Mouse (Mus musculus) CH12.LX (cell line): ENCODE results near the gene Naa35. TPM values are rescaled to one million over a fixed set of nuclear protein-coding genes. Genes with fewer than 3 reads are reported as not detected.
A peak's percentile ranks its signal among the peaks of the same experiment; 100 is the strongest.

Experiments
- DNase-seq: peaks from one replicate; pipeline ENCODE4 v3.0.0-alpha.2; 2013; ENCODE audit errors: extremely low read depth
- H3K27ac ChIP-seq: 2 replicates; pipeline ENCODE4 v1.5.1; 2012; ENCODE audit warnings: low read depth, mild to moderate bottlenecking, control low read depth, moderate library complexity; ENCODE audit not compliant: insufficient read depth
- H3K27me3 ChIP-seq: replicated peaks from 2 replicates; pipeline ENCODE3; 2012; ENCODE audit warnings: inconsistent platforms
- H3K36me3 ChIP-seq, 2 experiments: replicated peaks in 1 of 2; 2 replicates each; pipeline versions ENCODE3 to v1.6.1; 2012; ENCODE audit warnings: inconsistent platforms in 1 of 2, low read length in 1 of 2, mild to moderate bottlenecking in 1 of 2, mixed read lengths in 1 of 2, moderate library complexity in 1 of 2; ENCODE audit not compliant: control insufficient read depth in 1 of 2, insufficient read depth in 1 of 2
- H3K4me1 ChIP-seq, 2 experiments: 2 replicates each; pipeline ENCODE4 v1.6.1; 2012; ENCODE audit warnings: inconsistent platforms in 1 of 2, moderate library complexity in 1 of 2; ENCODE audit not compliant: insufficient read depth in 2 of 2, control insufficient read depth in 1 of 2
- H3K4me2 ChIP-seq: 2 replicates; pipeline ENCODE4 v1.6.1; 2012; ENCODE audit warnings: low read depth, mild to moderate bottlenecking, control low read depth; ENCODE audit not compliant: poor library complexity, insufficient read depth, severe bottlenecking
- H3K4me3 ChIP-seq, 3 experiments: fragments of 150-350 bp in 1 of 3; sonication (generic) in 1 of 3; replicated peaks in 1 of 3; 2 replicates each; pipeline versions ENCODE3 to v1.5.1; 2011 to 2012; ENCODE audit warnings: low read depth in 2 of 3, low read length in 2 of 3, mild to moderate bottlenecking in 2 of 3, moderate library complexity in 2 of 3, control low read depth in 1 of 3, improper control_type of control experiment in 1 of 3, inconsistent platforms in 1 of 3, mixed read lengths in 1 of 3; ENCODE audit not compliant: poor library complexity in 1 of 3
- H3K79me2 ChIP-seq: replicated peaks from 2 replicates; pipeline ENCODE4 v1.6.1; 2012; ENCODE audit warnings: mild to moderate bottlenecking, moderate library complexity; ENCODE audit not compliant: control insufficient read depth, poor library complexity, insufficient read depth, severe bottlenecking; ENCODE audit errors: extremely low read depth
- H3K9ac ChIP-seq: 2 replicates; pipeline ENCODE4 v1.6.1; 2012; ENCODE audit warnings: low read depth, mild to moderate bottlenecking, control low read depth, moderate library complexity; ENCODE audit not compliant: insufficient read depth
- H3K9me3 ChIP-seq: replicated peaks from 2 replicates; pipeline ENCODE3; 2012; ENCODE audit warnings: low read length, inconsistent platforms, mixed read lengths
- BHLHE40 ChIP-seq: IDR thresholded peaks from 2 replicates; pipeline ENCODE4 v1.6.1; 2011; ENCODE audit warnings: mild to moderate bottlenecking, low read depth, low read length, improper control_type of control experiment
- CHD2 ChIP-seq: IDR thresholded peaks from 2 replicates; pipeline ENCODE4 v1.6.1; 2011; ENCODE audit warnings: low read length, improper control_type of control experiment
- ELF1 ChIP-seq: IDR thresholded peaks from 2 replicates; pipeline ENCODE4 v1.6.1; 2014; ENCODE audit warnings: low read depth, mild to moderate bottlenecking, inconsistent platforms, low read length, improper control_type of control experiment
- EP300 ChIP-seq: IDR thresholded peaks from 2 replicates; pipeline ENCODE4 v1.6.1; 2011; ENCODE audit warnings: low read length, improper control_type of control experiment
- ETS1 ChIP-seq: conservative IDR thresholded peaks from 2 replicates; pipeline ENCODE4 v1.6.1; 2012; ENCODE audit warnings: low read depth, mild to moderate bottlenecking, inconsistent platforms, low read length, improper control_type of control experiment, moderate library complexity
- GABPA ChIP-seq: IDR thresholded peaks from 2 replicates; pipeline ENCODE4 v1.6.1; 2012; ENCODE audit warnings: low read depth, low read length, improper control_type of control experiment, inconsistent platforms; ENCODE audit not compliant: insufficient replicate concordance
- HCFC1 ChIP-seq: IDR thresholded peaks from 2 replicates; pipeline ENCODE4 v1.6.1; 2012; ENCODE audit warnings: low read depth, mild to moderate bottlenecking, inconsistent platforms, low read length, improper control_type of control experiment
- IRF4 ChIP-seq: IDR thresholded peaks from 2 replicates; pipeline ENCODE4 v1.6.1; 2014; ENCODE audit warnings: low read depth, mild to moderate bottlenecking, inconsistent platforms, low read length, improper control_type of control experiment
- JUN ChIP-seq: IDR thresholded peaks from 2 replicates; pipeline ENCODE4 v1.6.1; 2011; ENCODE audit warnings: low read depth, mild to moderate bottlenecking, low read length, improper control_type of control experiment, moderate library complexity; ENCODE audit not compliant: insufficient read depth
- MAFK ChIP-seq: IDR thresholded peaks from 2 replicates; pipeline ENCODE4 v1.6.1; 2011; ENCODE audit warnings: low read length, improper control_type of control experiment; ENCODE audit not compliant: insufficient replicate concordance
- MAX ChIP-seq: IDR thresholded peaks from 2 replicates; pipeline ENCODE4 v1.6.1; 2011; ENCODE audit warnings: low read length, improper control_type of control experiment
- MEF2A ChIP-seq: IDR thresholded peaks from 2 replicates; pipeline ENCODE4 v1.6.1; 2014; ENCODE audit warnings: low read depth, mild to moderate bottlenecking, inconsistent platforms, low read length, improper control_type of control experiment, borderline replicate concordance
- MXI1 ChIP-seq: IDR thresholded peaks from 2 replicates; pipeline ENCODE4 v1.6.1; 2011; ENCODE audit warnings: mild to moderate bottlenecking, low read depth, low read length, improper control_type of control experiment
- NELFE ChIP-seq: IDR thresholded peaks from 2 replicates; pipeline ENCODE4 v1.6.1; 2011; ENCODE audit warnings: low read depth, low read length, improper control_type of control experiment
- NRF1 ChIP-seq: IDR thresholded peaks from 2 replicates; pipeline ENCODE4 v1.6.1; 2014; ENCODE audit warnings: low read depth, mild to moderate bottlenecking, inconsistent platforms, low read length, improper control_type of control experiment, moderate library complexity
- POLR2A ChIP-seq: IDR thresholded peaks from 2 replicates; pipeline ENCODE4 v1.6.1; 2011; ENCODE audit warnings: low read depth, mild to moderate bottlenecking, improper control_type of control experiment, low read length
- RAD21 ChIP-seq: IDR thresholded peaks from 2 replicates; pipeline ENCODE4 v1.6.1; 2011; ENCODE audit warnings: low read depth, mild to moderate bottlenecking, low read length, improper control_type of control experiment, moderate library complexity
- SIN3A ChIP-seq: IDR thresholded peaks from 2 replicates; pipeline ENCODE4 v1.6.1; 2012; ENCODE audit warnings: low read length, improper control_type of control experiment, inconsistent platforms
- TBP ChIP-seq: conservative IDR thresholded peaks from 2 replicates; pipeline ENCODE4 v1.6.1; 2011; ENCODE audit warnings: low read depth, low read length, improper control_type of control experiment
- UBTF ChIP-seq: IDR thresholded peaks from 2 replicates; pipeline ENCODE4 v1.6.1; 2012; ENCODE audit warnings: low read depth, mild to moderate bottlenecking, inconsistent platforms, low read length, improper control_type of control experiment, moderate library complexity
- USF1 ChIP-seq: IDR thresholded peaks from 2 replicates; pipeline ENCODE4 v1.6.1; 2014; ENCODE audit warnings: low read depth, mild to moderate bottlenecking, inconsistent platforms, low read length, improper control_type of control experiment
- USF2 ChIP-seq: conservative IDR thresholded peaks from 2 replicates; pipeline ENCODE4 v1.6.1; 2011; ENCODE audit warnings: low read depth, low read length, improper control_type of control experiment
- ZMIZ1 ChIP-seq: IDR thresholded peaks from 2 replicates; pipeline ENCODE4 v1.6.1; 2012; ENCODE audit warnings: low read depth, mild to moderate bottlenecking, inconsistent platforms, low read length, improper control_type of control experiment
- ZNF384 ChIP-seq: IDR thresholded peaks from 2 replicates; pipeline ENCODE4 v1.6.1; 2012; ENCODE audit warnings: low read depth, low read length, improper control_type of control experiment, inconsistent platforms
- dilution Hi-C: fragments of 300-500 bp; cut with MboI; formaldehyde crosslinking; loops from 2 replicates; pipeline ENCODE4 v1.14.3; 2020; ENCODE audit warnings: low sequenced_read_pairs; ENCODE audit not compliant: extremely low pct_unique_long_range_greater_than_20kb, extremely low pct_ligation_motif_present
- in situ Hi-C: fragments of 300-500 bp; cut with MboI; formaldehyde crosslinking; loops from 3 replicates; pipeline ENCODE4 v1.14.3; 2019; ENCODE audit warnings: low sequenced_read_pairs, low pct_ligation_motif_present, low pct_unique_long_range_greater_than_20kb, mixed read lengths
- polyA plus RNA-seq: library from polyadenylated mRNA; unstranded; fragments of >175 nt; gene quantifications from 2 replicates; pipeline ENCODE4 v1.2.1, GENCODE M21; 2012; ENCODE audit warnings: low read depth; ENCODE audit not compliant: insufficient read length
- total RNA-seq, 2 experiments: library from RNA; depleted of rRNA; stranded (reverse); fragments of 300-350 nt in 1 of 2; fragments of >200 nt in 1 of 2; gene quantifications; 2 replicates each; pipeline ENCODE4 v1.2.3; 2012 to 2014

Gene Naa35
- total and polyA plus RNA-seq, 3 experiments = 46.8 to 60.2 (median 56.4) TPM

DNA sequence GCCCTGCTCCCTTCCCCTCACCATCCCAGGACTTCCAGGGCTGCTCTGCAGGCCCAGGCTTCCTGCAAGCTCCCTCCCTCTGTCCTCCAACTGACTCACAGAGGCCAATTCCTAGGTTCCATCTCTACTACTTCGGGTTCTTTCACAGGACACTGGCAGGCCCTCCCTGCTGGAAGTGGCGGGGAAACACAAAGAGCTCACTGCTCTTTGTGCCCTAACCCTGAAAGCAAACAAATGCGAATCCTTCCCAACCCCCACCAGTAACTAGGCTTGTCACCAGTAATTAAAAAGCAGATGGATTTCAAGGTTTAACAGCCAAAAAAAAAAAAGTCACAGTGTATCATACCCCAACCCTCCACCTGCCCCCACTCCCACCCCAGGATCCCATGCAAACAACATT, 89.2 kb downstream of the Naa35 start:
- no peak overlapping the region for H3K27ac ChIP-seq
- H3K27me3 ChIP-seq = no peaks in the 10 kb centered on the region
- no peak overlapping the region for H3K4me3 ChIP-seq
- dilution Hi-C loops (no loop called here), in situ Hi-C loops (no loop called here)
- H3K36me3 ChIP-seq = peaks cover 0 to 11% of the 10 kb centered on the region in 2 experiments
- H3K79me2 ChIP-seq = no peaks in the 10 kb centered on the region
- peak overlapping the region; percentile 57 for H3K4me2 ChIP-seq
- no peak for DNase-seq
- H3K9me3 ChIP-seq = no peaks in the 10 kb centered on the region
- H3K9ac ChIP-seq = no peak overlapping the region
- peaks cover 5 to 28% of the 10 kb centered on the region in 2 experiments; a peak in 3 of 4 replicates for H3K4me1 ChIP-seq
- TF ChIP-seq IRF4 = no peak
- no peak for TF ChIP-seq ETS1
- no peak for TF ChIP-seq NRF1
- TF ChIP-seq HCFC1 = no peak
- no peak for TF ChIP-seq CHD2

DNA sequence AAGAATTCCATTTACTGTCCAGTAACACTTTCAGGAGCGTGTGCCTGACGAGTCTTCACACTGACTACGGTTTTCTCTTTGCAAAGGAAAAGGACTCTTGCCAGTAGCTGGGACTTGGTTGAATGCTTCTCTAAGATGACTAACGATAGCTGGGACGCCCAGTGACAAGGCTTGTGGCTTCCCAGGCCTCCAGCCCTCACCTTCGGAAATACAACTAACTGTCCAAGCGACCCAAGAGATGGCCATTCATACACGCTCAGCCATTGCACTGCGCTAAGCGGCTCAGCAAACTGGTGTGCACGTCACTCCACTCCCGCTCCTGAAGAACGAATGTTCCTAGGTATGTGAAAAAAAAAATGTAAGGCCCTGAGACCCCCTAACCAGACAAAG, 89.7 kb downstream of the Naa35 start:
- Histone ChIP-seq H3K9ac (peak overlapping the region; percentile 82), H3K9me3 (no peaks in the 10 kb centered on the region), H3K4me2 (peak overlapping the region; percentile 57), H3K36me3 (peaks cover 0 to 8% of the 10 kb centered on the region in 2 experiments), H3K4me3 (peak overlapping the region; percentile 64 to 95 (median 79)), H3K79me2 (no peaks in the 10 kb centered on the region), H3K27me3 (no peaks in the 10 kb centered on the region), H3K27ac (no peak overlapping the region), H3K4me1 (peaks cover 5 to 26% of the 10 kb centered on the region in 2 experiments; a peak in 3 of 4 replicates)
- dilution Hi-C loops (no loop called here), in situ Hi-C loops (no loop called here)
- 0 out of 2 replicates have a peak, but pooled peaks have one; percentile 21 for TF ChIP-seq TBP
- TF ChIP-seq NELFE = no peak
- TF ChIP-seq USF1 = no peak
- no peak for TF ChIP-seq ZMIZ1
- DNase-seq = no peak

GRCm38 (mm10) chr13:59675151-59676011, 90.3 kb downstream of the Naa35 start, which contains the start of gene Golm1:
Golm1 (minus strand) TSS chr13:59675811.
- Histone ChIP-seq H3K9ac (peak within 1 kb of the TSS; percentile 82), H3K9me3 (no peaks in the 10 kb centered on the region), H3K4me1 (peaks cover 5 to 26% of the 10 kb centered on the region in 2 experiments; a peak in 3 of 4 replicates), H3K4me3 (peak within 1 kb of the TSS; percentile 64 to 95 (median 79)), H3K79me2 (no peaks in the 10 kb centered on the region), H3K27me3 (no peaks in the 10 kb centered on the region), H3K36me3 (peaks cover 0 to 7% of the 10 kb centered on the region in 2 experiments), H3K27ac (no peak within 1 kb of the TSS), H3K4me2 (peak within 1 kb of the TSS; percentile 57)
- no peak for DNase-seq
- in situ Hi-C loops = no loop called here
- dilution Hi-C loops = no loop called here
- TF ChIP-seq POLR2A (peak; percentile 76), JUN (no peak), ZNF384 (no peak), GABPA (no peak), ETS1 (no peak), SIN3A (0 out of 2 replicates have a peak, but pooled peaks have one; percentile 49), ELF1 (peak; percentile 62), UBTF (no peak), CHD2 (no peak), RAD21 (no peak), MAX (0 out of 2 replicates have a peak, but pooled peaks have one; percentile 32), USF2 (no peak), MEF2A (no peak; the same call in 1 of the 2 replicates), MAFK (no peak), MXI1 (no peak), BHLHE40 (peak; percentile 36; the same call in 1 of the 2 replicates), EP300 (no peak)
